Mouse (Mus musculus) embryo, embryonic 11 days (tissue): Measurements from ENCODE around the gene Efcab2.
"Not testable (repeated sequence)": the region's sequence is repeated elsewhere in the genome, so short reads cannot be mapped to it uniquely, and the experiment has no call there.

Experiments used
- DNase-seq: peaks from one replicate; pipeline ENCODE4 v3.0.0-alpha.2; 2015

The Efcab2 gene

GRCm38 (mm10) chr1:178405445-178405911 lies 407 bp upstream of the Efcab2 start:
- peak; percentile 89 for DNase-seq

DNA sequence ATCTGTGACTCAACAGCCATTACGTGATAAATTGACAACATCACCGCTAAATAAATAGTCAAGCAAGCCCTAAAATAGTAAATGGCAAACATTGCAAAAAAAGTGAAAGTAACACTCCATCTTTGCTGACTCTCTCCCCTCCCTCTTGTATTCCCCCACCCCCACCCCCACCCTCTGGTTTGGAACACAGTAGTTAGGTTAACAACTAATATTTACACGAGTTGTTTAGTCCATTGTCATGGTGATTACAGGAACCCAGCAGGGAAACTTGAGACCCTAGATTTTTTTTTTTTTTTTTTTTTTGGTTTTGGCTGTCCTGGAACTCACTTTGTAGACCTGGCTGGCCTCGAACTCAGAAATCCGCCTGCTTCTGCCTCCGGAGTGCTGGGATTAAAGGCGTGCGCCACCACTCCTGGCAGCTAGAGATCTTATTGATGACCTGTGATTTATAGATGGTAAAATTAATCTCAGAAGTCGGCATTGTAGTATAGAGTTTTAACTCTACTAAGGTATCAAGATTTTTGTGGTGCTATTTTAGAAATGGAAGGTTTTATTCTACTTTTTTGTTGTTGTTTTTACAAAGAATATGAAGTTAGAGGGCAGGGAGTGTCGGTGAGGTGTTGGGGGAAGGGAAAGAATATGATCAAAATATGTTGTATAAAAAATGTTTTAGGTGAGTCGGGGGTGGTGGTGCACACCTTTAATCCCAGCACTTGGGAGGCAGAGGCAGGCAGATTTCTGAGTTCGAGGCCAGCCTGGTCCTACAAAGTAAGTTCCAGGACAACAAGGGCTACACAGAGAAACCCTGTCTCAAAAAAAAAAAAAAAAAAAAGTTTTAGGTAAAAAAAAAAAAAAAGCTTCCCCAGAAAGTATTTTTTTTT lies 1.1 kb downstream of the Efcab2 start:
- DNase-seq, result no peak

GRCm38 (mm10) chr1:178407651-178408050 lies 1.8 kb downstream of the Efcab2 start:
- DNase-seq, result no peak

DNA sequence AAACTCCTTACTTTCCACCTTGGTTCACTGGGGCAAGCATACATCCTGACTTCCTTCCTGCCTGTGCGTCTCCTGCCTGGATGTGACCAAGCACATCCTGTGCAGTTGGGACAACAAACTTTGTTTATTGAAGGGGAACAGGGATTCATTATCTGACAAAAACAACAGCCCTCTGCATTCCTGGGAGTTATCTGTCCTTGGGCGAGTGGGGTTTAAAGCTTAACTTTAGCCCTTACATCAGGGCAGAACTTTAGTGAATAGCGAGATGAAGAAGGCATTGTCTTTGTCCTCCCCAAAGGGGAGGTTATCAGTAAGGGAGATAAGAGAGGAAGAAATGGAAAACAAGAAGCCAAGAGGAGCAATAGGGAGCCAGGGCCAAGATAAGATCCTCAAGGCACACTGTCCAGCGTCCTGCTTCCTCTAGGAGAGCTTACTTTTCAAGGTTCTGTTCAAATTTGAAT lies 3.0 kb downstream of the Efcab2 start:
- no peak for DNase-seq

- not testable (repeated sequence) for DNase-seq
Measured at GRCm38 (mm10) chr1:178413367-178413766, 7.5 kb downstream of the Efcab2 start.

DNA sequence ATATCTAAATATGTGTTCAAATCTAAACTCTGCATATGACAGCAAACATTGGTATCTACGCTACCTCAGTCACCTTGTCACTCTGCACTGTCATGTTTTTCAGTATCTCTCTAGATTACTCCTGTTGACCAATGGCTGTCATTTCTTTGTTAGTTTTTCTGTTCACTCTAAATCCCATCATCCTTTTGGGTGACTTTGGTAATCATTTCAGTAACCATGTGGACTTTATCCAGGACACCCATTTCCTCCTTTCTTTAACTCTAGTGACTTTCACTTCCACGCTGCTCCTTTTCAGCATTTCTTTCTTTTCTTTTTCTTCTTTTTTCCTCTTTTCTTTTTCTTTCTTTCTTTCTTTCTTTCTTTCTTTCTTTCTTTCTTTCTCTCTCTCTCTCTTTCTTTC lies 13.7 kb downstream of the Efcab2 start:
- DNase-seq, result no peak

GRCm38 (mm10) chr1:178423662-178424061 lies 17.8 kb downstream of the Efcab2 start:
- DNase-seq, result no peak

GRCm38 (mm10) chr1:178431619-178432444 lies 25.9 kb downstream of the Efcab2 start:
- DNase-seq, result no peak

- DNase-seq, result no peak
Measured at GRCm38 (mm10) chr1:178433619-178434018, 27.7 kb downstream of the Efcab2 start.

DNA sequence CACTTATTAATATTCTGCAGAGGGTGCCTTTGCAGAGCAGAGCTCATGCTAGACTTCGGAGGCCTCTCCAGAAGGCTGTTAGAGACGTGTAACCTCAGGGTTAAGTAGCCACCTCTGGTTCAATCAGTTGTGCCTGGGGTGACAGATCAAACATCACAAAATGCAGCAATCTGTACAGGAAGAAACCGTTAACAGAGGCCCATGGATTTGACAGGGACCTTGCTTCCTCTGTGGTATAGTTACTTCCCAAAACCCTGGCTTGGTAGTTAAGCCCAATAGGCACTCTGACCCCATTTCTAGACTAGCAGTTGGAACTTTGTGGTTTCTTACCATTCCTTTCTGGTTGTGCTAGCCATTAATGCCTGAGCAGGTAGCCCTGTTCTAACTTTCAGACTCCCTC lies 38.5 kb downstream of the Efcab2 start:
- no peak for DNase-seq

- no peak for DNase-seq
Measured at GRCm38 (mm10) chr1:178447036-178447435, 41.2 kb downstream of the Efcab2 start.

- DNase-seq, result no peak
Measured at GRCm38 (mm10) chr1:178448271-178448744, 42.4 kb downstream of the Efcab2 start.

DNA sequence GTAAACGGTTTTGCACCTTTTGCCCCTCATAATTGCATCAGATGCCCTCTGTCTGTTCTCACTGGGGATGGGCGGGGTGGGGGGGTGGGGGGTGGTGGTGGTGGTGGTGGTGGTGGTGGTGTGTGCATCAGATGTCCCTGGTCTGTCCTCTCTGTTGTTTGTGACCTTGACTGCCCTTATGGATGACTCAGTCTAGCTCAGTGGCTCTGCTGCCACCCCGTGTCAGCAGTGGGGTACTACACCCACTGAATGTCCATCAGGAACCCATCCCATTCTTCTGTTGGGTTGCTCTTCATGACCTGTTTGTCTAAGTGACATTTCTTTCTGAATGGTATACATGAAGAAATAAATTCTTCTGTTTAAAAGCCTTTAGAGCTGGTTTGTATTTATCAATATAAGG lies 43.3 kb downstream of the Efcab2 start:
- peak; percentile 81 for DNase-seq

DNA sequence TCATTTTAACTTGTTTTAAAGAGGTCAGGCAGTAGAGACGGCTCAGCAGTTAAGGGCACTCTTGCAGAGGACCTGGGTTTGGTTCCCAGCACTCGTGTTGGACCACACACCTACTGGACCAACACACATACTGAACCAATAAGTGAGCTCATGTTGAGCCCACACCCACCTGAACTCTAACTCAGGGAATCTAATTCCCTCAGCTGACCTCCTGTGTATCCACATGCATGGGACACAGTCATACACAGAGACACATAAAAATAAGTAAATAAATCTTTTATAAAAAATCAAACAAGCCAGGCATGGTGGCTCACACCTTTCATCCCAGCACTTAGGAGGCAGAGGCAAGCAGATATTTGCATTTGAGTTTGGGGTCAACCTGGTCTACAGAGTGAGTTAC lies 44.0 kb downstream of the Efcab2 start:
- DNase-seq, result no peak

DNA sequence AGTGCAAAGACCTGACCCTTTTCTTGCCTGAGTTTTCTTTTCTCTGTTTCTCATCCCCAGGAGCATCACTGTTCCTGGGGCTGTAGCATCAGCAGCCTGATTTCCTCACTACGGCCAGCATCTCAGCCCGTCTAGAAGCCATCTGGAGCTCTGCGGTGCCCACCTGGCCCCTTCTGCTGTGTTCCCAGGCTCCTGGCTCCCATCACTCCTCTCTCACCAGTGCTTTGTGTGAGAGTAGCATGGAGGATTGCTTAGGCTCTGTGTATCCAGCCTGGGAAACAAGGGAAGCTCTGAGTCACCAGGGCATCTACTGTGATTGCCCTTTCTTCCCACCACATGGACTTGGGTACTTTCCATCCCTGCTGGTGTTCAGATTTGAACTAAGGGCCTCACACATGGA lies 48.2 kb downstream of the Efcab2 start:
- DNase-seq, result no peak

- DNase-seq, result no peak
Measured at GRCm38 (mm10) chr1:178455120-178455519, 49.2 kb downstream of the Efcab2 start.

DNA sequence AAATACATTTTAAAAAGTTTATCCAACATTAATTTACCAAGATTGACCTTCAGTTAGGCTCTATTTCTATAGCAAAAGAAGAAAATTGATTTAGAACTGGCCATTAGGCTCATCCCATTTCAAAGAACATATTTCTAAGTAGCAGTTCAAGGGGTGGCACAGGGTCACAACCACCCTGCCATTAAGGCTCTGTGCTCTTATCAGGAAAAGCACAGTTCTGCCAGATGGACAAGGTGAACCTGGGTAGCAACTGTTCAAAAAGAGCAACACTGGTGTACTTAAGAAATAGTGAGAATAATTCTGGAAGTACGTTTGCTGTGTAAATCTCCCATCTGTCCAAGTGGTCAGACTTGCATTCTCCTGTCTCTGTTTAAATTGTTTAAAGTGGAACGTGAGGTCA lies 52.1 kb downstream of the Efcab2 start:
- no peak for DNase-seq

DNA sequence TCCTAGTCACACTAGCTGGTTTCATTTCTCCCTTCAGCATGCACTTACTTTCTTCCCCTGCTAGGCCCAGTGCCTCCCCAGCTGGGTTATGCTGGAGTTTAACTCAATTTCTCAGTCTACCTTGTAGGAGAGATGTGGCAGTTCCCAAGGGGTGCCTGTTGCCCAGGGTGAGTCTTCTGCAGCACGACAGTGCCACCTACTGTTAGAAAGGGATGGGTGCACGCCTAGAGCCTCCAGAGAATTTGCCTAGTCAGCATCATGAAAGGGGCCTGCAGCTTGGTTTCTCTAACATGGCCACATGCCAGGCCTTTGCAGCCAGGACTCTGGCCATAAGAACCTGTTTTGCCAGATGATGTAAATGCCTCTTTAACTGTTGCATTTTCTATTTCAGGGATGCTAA lies 57.8 kb downstream of the Efcab2 start:
- DNase-seq, result peak; percentile 85

- no peak for DNase-seq
Measured at GRCm38 (mm10) chr1:178464140-178464539, 58.3 kb downstream of the Efcab2 start.

DNA sequence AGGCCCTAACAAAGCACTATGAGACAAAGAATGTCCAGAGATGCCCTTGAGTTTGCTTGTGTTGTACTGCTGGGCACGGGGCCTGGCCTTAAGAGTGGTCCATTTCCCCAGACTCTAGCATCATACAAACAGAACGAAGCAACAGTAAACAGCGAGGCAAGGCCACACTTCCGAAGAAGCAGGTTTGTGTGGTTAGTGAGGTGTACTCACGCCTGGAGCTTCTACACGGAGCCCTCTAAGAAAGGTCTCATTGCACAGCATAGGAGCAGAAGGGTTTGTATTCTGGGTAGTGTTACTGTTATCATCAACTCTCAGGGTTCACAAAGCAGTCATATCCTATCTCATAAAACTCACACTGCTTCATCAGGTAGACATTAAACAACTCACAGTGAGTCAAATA lies 61.7 kb downstream of the Efcab2 start:
- DNase-seq, result no peak

DNA sequence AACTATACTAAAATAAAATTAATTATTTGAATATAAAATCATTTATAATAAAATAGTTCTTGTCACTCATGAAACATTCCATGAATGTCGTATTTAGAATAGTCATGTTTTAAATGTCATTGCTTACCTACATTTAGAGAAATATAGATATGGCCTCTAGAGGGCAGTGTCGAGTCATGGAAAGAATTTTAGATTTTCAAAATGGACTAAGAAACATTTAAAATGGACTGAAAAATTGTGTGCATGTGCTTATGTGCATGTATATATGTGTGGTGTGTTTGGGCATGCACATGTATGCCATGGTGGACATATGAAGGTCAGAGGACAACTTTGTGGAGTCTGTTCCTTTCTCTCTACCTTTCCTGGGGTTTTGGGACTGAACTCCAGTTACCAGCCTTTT lies 62.4 kb downstream of the Efcab2 start:
- DNase-seq, result peak; percentile 69

GRCm38 (mm10) chr1:178483854-178484253 lies 78.0 kb downstream of the Efcab2 start:
- DNase-seq, result no peak

DNA sequence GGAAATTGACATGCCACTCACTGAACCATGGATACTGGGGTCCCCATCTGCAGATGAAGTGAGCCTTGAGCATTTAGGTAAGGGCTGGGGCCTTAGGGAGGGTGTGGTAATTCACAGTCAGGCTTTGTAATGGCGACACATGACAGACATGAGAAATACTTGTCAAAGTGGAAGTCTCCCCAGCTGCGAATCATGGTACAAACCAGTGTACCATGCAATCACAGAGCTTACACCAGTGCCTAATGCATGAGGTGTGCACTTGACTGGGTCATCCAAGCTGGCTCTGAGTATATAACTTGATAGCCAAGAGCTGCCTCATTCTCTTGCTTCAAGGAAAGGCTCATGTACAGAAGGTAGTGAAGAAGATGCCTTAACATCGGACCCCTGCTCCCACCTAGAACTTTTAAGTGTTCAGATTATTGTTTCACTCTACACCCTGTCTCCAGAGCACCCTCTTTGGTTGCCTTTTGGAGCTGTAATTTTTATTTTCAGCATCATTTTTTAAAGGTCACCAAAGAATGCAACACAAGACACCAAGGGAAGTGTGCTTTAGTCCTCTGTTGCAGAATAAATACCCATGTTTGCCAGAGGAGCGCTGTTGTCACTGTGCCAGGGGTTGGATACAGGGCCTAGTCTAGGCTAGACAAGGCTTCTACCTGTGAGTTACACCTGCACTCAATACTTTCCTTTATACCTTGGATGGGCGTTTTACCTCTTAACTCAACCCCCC lies 79.4 kb downstream of the Efcab2 start:
- DNase-seq, result no peak
